Mouse (Mus musculus) embryo, embryonic 10 days (tissue): ENCODE data around the gene Vmn2r13.
"Not testable (repeated sequence)": the region's sequence is repeated elsewhere in the genome, so short reads cannot be mapped to it uniquely, and the experiment has no call there.

ENCODE experiments used
- DNase-seq: peaks from one replicate; pipeline ENCODE4 v3.0.0-alpha.2; 2015; ENCODE audit warnings: low spot score

Gene Vmn2r13

DNA sequence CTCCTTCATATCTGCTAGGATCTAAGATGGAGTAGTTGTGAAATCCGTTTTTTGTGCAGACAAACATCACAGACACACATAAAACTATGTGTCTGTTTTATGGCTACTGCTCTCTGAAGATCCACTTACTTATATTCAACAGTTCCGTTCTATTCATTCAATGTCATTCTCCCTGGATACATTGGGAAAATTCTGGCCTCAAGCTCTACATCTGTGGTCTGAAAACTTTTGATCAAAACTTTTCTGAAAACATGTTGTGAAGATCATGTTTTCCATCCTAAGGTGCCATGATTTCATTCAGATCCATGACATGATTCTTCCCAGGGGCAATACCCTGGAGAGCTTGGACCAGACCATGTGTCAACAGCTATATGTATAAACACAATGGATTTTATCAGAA is at the start of gene Vmn2r13:
Vmn2r13 (minus strand) TSS at position 101 of the 400 bp plus-strand sequence.
- not testable (repeated sequence) for DNase-seq

GRCm38 (mm10) chr5:109224608-109225007 is 32.6 kb upstream of the Vmn2r13 start, which contains the start of gene Vmn2r14:
Vmn2r14 (minus strand) TSS chr5:109224708.
- no peak for DNase-seq

- DNase-seq, result not testable (repeated sequence)
Measured at GRCm38 (mm10) chr5:109166851-109167250, 25.1 kb downstream of the Vmn2r13 start.

DNA sequence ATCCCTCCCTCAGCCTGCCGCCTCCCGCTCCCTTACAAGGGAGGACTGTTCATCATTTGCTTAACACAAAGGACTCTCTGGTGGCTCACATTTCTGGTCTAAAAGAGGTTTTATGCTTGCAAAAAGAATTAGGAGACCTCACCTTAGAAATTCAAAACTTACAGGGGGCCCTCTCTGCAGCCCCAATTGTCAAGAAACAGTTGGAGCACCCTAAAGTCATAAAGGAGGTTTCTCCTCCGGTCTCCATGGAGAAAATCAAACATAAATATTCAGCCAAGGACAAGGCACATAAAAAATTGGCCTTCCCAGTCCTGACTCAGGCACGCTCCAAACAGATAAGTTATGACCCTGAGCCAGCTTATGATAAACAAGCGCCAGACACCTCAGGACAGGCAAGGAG is 31.9 kb downstream of the Vmn2r13 start:
- DNase-seq, result no peak

GRCm38 (mm10) chr5:109159576-109159975 is 32.4 kb downstream of the Vmn2r13 start:
- DNase-seq, result not testable (repeated sequence)

DNA sequence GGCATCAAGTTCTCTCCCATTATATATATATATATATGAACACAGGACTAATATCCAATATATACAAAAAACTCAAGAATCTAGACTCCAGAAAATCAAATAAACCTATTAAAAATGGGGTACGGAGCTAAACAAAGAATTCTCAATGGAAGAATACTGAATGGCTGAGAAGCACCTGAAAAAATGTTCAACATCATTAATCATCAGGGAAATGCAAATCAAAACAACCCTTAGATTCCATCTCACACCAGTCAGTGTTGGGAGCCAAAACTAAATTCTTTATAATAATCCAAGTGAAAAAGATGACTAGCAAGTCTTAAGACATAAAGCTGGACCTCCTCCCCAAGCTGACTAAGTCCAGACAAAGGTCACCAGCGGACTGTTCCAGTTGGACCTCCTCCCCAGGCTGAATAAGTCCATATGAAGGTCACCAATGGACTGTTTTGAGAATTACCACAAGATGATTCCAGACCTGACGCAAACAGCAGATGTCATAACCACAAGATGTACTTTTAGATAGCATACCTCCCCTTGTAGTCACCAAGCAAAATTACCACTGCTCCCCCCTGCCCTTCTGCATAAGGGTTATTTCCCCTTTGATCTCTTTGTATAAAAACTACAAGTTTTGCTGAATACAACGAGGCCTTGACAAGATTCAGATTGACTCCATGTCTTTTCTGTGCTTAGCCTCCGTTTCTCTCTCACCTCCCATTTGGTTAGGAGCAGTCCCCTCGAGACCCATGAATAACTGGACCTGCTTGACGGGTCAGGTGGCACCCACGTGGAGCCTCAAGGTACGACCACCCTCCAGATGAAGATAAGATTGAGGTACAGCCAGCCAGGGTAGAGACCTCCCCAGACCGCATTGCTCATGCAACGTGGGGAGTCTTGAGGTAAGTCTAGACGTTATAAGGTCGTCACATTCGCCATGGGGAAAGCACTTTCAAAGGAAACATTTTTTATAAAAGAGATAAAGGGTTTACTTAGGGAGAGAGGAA is 33.2 kb downstream of the Vmn2r13 start:
- DNase-seq, result not testable (repeated sequence)

GRCm38 (mm10) chr5:109139546-109139945 is 52.5 kb downstream of the Vmn2r13 start:
- DNase-seq, result no peak

- no peak for DNase-seq
Measured at GRCm38 (mm10) chr5:109136731-109137130, 55.3 kb downstream of the Vmn2r13 start.
